Mouse (Mus musculus): ENCODE data around the gene Rspo3. TPM values are rescaled to one million over a fixed set of nuclear protein-coding genes. Genes with fewer than 3 reads are reported as not detected.

The Rspo3 gene
- total RNA-seq (2022), result 10 to 100 TPM; 12.3 to 15.6 (median 13.8) TPM

DNA sequence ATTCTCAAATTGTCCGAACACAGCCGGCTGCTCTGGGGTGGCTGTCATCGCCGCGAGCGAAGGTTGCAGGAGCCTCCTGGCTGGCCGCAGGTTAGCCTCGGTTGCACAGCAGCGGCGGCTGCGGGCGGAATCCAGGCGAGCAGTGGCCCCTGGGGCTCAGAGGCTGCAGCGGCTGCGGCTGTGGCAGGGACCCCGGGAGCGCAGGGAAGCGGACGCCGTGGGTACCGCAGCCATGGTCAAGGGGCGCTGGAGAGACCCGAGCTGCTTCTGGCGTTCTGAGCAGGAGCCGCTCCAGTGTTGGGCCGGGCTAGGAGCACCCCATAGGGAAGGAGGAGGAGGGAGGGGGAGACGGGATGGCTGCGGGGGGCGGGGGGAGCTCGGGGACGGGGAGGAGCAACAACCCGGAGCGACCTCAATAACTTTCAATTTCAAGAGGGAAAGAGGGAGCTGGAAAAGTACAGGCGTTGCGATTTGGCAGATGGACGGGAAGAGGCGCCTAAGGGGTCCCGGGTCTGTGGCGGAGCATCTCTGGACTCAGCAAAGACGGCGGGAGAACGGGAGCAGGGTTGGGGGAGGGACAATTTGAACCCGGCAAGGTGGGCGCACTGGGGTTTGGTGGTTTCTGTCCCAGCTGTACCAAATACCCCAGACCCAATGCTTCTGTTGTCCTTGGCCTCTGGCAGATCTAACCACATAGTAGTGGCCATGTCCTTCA is at the start of gene Rspo3:
TSS of gene Rspo3 (minus strand) at position 322 of the 715 bp plus-strand sequence.
- peak in 1 of 2 experiments; percentile 35 for DNase-seq (ENCODE audit: low spot score in 2 of 2)

DNA sequence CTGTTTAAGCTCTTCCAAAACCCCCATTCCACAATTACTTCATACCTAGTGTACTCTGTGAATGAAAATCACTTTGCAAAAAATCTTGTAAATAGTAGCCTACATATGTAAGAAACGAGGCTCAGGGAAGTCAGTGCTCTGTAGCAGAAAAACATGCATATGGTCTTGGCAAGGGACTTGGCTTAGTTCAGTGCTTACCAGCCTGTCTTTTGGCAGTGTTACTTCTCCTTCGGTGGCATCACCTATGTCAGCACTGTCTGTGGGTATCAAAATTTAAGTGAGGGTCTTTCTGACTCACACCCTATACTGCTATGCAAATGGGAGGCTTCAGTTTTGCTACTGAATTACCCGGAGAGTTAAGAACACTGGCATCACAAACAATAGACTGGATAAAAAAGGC is 46.3 kb upstream of the Rspo3 start:
- no peak for DNase-seq (ENCODE audit: low spot score in 2 of 2)

DNA sequence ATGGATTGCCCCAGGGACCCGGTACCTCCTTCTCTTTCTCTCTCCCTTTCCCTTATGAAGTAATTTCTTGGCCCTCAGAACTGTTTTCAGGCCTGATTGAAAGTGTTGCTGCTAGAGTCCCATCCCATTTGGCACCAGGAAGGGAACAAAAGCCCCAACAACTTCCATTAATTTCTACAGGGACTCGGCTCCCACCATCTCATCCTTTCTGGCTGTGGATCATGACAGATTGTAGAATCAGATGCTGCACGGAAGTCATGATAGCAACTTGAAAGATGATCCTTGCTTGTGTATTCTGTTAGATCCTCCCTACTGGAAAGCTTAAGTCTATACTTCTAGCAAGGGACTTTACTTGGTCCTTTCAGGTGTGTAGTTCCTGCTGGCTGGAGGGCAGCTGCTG is 45.8 kb upstream of the Rspo3 start:
- DNase-seq (ENCODE audit: low spot score in 2 of 2), result peak; percentile 19 to 23

DNA sequence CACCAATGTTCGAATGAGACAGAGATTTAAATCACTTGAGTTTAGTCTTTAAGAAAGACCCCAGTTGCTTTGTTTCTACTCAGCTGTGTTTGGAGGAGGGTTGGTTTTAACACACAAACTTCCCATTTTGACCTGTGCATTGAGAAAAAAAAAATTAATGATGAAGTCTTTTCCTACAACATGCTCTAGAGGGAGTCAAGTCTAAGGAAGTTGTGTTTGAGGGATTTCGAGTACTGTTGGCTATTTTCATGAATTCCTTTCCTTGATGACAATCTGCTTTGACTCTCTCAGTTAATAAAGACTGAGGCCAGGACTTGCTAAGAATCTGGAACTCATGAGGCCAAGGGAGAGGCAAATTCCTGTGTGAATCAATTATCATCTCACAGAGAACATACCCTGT is 20.3 kb upstream of the Rspo3 start:
- no peak for DNase-seq (ENCODE audit: low spot score in 2 of 2)

DNA sequence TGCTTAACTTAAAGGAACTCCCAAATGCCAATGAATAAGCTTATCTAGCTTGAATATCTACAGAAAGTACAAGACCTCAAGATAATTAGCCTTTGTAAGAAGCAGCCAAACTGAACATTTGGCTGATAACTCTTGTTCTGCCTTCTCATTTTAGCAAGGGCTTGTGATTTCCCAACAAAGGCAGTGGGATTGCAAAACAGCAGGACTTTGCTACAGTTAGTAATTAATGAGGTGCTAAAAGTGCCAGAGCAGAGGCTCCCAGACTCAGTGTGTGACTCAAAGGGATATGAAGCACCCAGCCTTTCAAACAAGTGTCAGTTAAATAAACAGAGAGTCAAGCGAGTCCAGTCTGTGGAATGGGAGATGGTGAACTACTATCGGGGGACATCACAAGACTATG is 18.7 kb upstream of the Rspo3 start:
- no peak for DNase-seq (ENCODE audit: low spot score in 2 of 2)

DNA sequence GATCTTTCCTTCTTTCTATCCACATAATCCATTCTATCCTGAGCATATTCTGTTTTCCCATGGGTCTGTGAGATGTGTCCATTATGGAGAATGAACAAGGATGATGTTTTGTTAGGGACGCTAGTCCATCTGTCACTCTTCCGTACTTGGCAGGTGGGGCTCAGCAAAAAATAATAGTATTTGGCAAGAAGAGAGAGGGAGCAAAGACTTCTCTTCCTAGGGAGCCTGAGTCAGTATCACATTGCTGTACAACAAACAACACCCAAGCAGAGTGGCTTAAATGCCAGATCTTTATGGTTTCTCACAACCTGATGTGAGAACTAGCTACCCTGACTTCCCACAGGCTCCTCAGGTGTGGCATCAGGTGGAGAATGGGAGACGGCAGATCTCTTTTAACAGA is 7.3 kb upstream of the Rspo3 start:
- DNase-seq (ENCODE audit: low spot score in 2 of 2), result no peak

DNA sequence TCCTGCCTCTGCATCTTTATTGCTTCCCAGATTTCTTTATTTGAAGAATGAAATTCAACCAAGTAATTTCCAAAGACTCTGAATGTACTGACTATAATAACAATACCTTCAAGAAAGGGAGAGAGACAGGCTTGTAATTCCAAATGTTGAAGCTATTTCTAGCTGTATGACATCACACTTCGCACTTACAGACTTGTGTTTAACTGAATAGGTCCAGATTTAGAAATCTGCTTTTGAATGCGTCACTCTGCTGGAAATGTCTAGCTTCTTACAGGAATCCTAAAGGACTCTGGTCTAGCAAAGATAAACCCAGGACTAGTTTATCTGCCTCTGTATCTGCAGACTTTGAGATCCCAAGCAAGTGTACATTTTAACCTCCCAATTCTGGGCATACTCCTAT is 3.8 kb upstream of the Rspo3 start:
- DNase-seq (ENCODE audit: low spot score in 2 of 2), result no peak

DNA sequence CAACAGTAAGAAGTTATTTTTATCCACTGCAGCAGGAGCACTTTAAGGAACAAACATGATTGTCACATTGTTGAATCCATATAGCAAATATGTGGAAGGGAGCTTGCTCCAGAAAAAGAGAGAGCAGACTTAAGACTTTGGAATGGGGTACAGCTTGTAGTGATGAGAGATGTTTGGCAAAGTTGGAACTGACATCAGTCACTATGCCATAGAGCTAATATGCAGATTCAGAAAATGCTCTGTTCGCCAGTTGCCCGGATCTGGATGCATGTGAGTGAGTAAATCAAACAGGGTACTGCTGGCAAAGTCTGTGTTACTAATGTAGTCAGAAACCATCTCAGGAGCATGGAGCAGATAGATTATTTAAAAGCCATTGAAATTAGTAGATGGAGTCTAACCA is 3.1 kb upstream of the Rspo3 start:
- DNase-seq (ENCODE audit: low spot score in 2 of 2), result no peak

DNA sequence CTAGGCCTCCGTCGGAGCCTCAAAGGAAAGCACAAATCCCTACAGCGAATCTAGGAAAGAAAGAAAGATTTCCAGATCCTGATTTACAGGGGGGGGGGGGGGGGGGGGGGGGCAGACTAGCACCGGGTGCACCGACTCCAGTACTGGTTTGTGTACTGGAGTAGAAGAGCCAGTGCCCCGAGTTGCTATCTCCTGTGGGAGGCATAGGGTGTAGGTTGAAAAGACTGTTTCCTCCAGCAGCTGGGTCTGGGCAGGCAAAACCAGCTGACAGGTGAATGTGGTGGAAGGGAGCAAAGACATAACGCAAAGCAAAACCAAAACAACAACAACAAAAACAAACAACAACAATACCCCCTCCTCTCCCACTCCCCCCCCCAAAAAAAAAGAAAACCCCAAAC is 838 bp downstream of the Rspo3 start:
- DNase-seq (ENCODE audit: low spot score in 2 of 2), result no peak

DNA sequence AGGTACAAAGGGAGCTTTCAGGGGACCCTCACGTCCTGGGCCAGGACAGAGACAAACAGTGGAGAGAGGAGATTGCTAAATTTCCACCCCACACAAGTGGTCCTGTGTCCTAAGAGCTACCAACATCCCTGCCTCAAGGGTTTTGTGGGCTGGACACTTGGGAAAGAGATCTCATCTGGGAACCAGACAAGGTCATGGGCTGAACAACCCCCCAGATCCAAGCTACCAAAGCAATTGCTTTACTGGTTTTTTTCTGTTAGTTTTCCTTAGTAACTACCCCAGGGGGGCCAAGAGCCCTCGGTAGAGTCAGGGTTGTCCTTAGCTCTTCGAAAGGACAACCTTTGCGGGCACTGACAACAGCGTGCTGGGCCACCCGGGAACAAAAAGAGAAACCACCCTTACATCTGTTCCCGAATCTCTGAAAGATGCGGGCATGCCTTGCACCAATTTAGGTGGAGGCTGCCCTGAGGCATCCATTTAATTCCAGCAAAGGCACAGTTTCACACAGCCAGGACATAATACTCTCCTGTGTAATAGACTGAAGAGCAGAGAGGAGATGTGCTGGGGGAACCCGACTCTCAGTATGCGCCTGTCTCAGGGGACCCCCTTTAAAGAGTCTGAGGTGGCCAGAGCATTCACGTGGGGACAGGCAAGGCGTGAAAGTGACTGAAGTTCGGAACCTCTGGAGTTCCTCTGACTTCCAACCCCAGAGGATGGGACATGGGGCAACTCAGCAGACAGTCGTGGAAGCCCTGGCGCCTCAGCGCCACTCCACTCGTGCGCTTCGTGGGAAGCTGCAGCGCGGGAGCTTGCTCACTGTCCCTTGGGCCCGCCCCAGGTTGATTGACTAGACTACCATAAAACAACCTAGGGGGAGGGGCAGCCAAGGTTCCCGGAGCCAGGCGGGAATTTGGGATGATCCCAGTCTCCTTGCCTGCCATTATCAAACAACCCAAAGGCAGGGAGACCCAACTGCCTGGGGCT is 1.5 kb downstream of the Rspo3 start:
- peak in 1 of 2 experiments; percentile 21 for DNase-seq (ENCODE audit: low spot score in 2 of 2)

DNA sequence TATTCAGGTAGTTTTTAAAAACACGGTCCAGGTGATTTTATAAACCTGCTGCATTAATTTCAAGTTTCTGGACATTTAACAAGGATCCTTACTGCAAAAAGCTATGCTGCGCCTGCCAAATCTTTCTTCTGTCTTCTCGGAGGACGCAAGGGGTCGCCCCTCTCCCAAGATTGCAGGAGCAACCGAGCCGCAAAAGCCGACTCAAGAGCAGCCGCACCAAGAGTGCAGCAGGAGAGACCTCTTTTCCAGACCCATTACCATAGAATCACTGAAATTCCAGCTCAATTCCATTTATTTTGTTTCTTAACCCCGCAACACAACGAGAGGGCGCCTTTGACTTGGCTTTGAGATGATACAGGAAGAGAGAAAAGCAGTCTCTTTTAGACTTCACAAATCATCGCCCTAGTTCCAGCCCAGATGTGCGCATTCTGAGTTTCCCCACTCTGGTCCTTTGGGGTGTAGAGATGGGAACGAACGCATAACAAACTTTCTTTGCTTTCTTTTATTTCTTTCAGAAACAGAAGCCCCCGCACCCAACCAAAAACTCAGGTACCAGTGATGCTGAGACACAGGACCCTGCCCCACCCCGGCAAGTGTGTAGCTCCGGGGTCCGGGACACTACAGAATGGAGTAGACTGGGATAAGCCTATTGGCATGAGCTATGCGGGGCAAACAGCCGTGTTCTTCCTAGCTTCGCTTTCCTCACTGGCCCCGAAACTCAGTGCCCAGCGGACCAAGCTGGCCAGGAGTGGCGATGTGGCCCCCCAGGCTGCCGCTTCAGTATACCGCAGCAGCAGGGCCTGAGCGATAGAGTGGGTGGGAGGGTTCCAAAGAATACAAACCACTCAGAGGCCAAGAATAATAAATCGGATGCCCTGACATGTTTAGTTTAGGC is 2.6 kb downstream of the Rspo3 start:
- peak; percentile 59 to 75 for DNase-seq (ENCODE audit: low spot score in 2 of 2)

DNA sequence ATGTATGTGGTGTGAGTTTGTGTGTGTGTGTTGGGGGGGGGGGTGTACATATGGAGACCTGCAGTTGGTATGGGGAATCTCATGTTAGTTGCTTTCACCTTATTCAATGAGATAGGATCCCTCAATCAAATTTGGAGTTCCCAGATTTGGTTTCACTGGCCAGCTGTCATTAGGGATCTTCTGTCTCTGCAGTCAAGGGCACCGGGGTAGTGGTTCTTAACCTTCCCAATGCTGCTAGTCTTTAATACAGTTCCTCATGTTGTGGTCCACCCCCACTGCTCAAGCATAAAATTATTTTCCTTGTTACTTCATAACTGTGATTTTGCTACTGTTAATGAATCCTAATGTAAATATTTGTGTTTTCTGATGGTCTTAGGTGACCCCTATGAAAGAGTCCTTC is 22.1 kb downstream of the Rspo3 start:
- no peak for DNase-seq (ENCODE audit: low spot score in 2 of 2)

DNA sequence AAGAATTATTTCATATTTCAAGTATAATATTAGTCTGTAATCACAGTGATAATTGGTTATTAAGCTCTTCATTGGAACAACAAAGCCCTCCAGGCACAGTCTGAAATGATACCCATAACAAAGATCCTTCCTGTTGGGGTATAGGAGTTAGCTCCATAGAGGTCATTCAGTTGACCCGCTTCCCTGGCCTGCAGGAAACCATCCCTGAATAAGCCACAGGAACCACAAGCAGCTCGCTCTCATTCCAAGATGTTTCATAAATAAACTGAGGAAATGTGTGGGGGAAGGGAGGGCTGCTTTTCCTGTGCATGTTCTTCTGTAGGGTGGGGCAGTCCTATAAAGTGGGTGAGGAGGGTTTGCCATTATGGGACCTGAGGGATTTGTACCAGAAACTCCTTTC is 27.5 kb downstream of the Rspo3 start:
- no peak for DNase-seq (ENCODE audit: low spot score in 2 of 2)

DNA sequence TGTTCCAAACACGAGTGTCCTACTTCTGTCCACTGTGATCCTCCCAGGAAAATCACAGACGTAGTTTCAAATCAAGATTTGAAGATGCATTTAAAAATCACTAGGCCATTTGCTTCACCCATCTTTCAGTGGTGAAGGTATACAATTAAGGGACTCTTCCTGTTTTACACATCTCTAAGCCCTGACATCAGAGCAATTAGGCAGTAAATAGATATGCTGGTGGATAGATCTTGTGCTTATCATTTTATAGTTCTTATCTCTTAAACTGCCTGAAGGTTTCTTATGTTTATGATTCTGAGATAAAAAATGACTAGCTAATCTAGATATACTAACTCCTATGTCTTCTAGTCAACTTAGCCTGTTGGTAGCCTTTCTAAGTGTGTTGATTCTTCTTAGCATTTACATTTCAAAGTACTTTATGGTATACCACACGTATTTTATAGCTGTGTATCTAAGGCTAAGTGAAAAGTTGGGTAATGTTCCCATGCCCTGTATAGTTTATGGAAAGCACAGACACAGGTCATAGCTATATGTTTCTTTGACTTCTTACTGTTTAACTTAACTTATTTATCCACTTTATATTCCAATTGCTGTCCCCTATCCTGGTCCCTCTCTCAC is 38.4 kb downstream of the Rspo3 start:
- DNase-seq (ENCODE audit: low spot score in 2 of 2), result no peak

DNA sequence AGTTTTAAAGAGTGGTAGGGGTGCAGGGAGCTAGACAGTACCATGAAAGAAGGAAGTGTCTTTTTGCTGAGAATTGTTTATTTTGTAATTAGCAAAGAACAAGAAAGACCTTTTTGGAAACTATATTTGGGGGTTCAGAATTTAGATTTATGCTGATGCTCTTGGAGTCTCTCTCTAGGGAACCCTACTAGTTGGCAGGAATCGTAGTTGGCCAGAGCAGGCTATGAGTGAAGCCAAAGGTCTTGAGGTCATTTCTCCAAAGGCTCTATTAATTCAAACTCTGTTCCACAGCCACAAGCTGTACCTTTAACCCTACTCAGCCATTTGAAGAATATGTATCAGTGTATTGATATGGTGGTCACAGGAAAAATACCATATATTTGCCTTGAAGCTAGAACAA is 41.7 kb downstream of the Rspo3 start:
- peak in 1 of 2 experiments; percentile 7 for DNase-seq (ENCODE audit: low spot score in 2 of 2)

DNA sequence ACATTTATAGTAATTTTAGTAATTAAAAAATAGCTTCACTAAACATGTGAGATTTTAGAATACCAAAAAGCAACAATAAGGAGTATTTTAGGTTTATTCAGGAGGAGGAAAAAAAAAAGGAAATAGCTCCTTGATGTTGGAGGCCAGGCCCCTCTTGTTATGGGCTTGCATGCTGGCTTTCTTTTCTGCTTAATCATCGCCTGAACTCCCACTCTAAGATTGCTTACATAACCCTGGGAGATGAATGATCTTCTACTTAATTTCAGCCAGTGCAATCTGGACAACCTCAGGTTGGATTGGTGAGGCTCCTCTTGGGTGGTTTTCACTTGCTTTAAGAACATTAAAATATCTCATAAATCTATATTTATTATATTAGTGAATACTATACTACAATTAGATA is 54.7 kb downstream of the Rspo3 start:
- no peak for DNase-seq (ENCODE audit: low spot score in 2 of 2)

DNA sequence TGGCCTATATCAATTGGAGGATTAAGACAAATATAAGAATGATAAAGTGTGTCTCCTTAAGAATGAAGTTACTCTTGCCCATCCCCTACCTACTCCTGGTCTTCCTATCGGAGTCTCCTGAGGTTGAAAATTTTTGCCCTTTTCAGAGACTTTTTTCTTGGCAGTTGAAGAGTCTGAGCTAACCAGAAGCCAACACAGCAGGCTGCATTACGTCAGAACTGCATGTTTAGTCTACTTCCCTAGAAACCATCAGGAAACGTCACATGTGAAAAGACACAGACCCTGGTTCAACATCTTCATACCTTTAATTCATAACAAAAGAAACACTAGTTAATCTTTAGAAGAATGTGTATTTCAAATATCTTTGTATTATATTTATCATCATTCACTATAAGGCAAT is 56.3 kb downstream of the Rspo3 start:
- DNase-seq (ENCODE audit: low spot score in 2 of 2), result no peak

DNA sequence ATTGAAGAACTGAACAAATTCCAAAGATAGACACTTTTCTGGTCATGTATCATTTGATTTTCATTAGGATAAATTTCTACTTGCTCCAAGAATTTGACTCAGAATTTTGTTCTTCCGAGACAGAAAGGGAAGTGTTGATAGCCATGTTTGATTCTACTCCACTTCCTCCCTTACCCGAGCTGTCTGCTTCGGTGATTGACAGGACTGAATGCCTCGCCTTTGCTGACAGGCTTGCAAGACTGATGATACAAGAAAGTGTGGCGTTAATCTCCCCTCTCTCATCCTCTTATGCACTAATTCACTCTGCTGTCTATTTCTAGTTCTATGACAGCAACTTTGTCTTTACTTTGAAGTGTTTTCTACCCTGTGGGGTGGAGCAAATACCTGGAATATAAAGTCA is 65.2 kb downstream of the Rspo3 start:
- DNase-seq (ENCODE audit: low spot score in 2 of 2), result no peak

DNA sequence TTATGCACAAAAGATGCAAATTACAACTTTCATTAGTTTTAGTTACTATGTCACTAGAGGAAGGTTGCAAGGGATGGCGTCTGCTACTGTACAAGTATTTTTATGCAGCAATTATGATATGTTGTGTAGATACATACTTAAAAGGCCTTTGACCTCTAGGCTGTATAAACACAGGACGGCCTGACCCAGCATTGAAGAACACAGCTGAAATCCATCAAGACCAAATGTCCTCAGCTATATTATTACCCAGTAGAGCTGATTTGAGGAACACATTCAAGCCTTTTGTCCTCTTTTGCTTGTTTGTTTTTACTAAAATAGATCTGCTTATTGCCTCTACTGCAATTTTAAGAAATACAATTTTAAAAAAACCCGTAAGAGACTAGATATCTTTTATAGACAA is 75.6 kb downstream of the Rspo3 start:
- DNase-seq (ENCODE audit: low spot score in 2 of 2), result no peak

DNA sequence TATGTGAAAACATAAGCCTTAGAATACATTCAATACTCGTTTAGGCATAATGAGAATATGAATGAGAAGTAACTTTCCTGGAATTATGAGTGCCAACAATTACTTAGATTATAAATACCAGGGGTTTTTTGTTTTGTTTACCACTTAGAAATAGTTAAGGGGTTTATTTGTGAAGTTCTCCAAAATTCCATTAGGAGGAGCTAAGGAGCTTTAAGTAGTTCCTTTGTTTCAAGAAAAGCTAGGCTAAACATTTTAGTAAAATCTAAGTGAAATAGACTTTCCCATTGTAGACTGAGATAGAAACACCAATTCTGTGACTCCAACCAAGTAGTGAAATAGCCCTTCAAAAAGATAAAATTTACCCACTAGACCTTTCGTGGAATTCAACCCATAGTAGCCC is 76.0 kb downstream of the Rspo3 start:
- DNase-seq (ENCODE audit: low spot score in 2 of 2), result no peak

DNA sequence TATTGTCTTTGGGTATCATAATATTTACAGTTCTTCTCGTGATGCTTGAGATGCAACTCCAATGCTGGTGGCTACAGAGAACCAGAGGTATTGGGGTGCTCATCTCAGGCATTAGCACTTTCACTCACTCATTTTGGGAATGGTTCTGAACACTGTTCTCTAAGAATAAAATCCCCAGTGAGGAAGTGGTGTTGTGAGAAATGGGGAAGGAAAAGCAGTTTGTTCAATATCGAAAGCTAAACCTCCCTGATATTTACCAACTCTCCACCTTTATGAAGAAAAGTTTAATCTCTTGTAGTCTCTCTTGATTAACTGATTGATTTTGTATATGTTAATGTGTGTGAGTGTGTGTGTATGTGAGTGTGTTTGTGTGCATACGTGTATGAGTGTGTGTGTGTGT is 90.6 kb downstream of the Rspo3 start:
- DNase-seq (ENCODE audit: low spot score in 2 of 2), result no peak

Data from layer of hippocampus, adult 8-10 months (tissue).